Mouse (Mus musculus) limb, embryonic 14.5 days (tissue): ENCODE measurements at regions not wholly inside any gene's neighbourhood (a gene's known extent, or its start where the extent isn't known, plus 50 kb on each side); places are given as distances from the start of the nearest gene placed in this dataset.
A peak's percentile ranks its signal among the peaks of the same experiment; 100 is the strongest.

Source experiments
- ATAC-seq: fragments of 200-750 bp; cut with Nextera tagmentation; 2 replicates; pipeline ENCODE4 v1.8.0; 2017; ENCODE audit warnings: low read depth, moderate number of reproducible peaks, moderate TSS enrichment; ENCODE audit not compliant: low FRiP score
- DNase-seq: peaks from one replicate; pipeline ENCODE4 v3.0.0-alpha.2; 2015; ENCODE audit warnings: low spot score
- H3K27ac ChIP-seq: fragments of 300-500 bp; sonication (generic); replicated peaks from 2 replicates; pipeline ENCODE4 v1.5.1; 2014; ENCODE audit warnings: low read depth, mild to moderate bottlenecking, low read length, moderate library complexity, mixed read lengths
- H3K27me3 ChIP-seq: fragments of 300-500 bp; sonication (generic); 2 replicates; pipeline ENCODE4 v1.6.1; 2014; ENCODE audit warnings: low read length, mixed read lengths; ENCODE audit not compliant: control insufficient read depth, insufficient read depth
- H3K36me3 ChIP-seq: fragments of 300-500 bp; sonication (generic); 2 replicates; pipeline ENCODE4 v1.6.1; 2014; ENCODE audit warnings: mild to moderate bottlenecking, low read length, moderate library complexity, mixed read lengths; ENCODE audit not compliant: control insufficient read depth, insufficient read depth
- H3K4me1 ChIP-seq: fragments of 300-500 bp; sonication (generic); 2 replicates; pipeline ENCODE4 v1.6.1; 2014; ENCODE audit warnings: antibody characterized with exemption, low read length, mixed read lengths; ENCODE audit not compliant: control insufficient read depth, insufficient read depth
- H3K4me2 ChIP-seq: fragments of 300-500 bp; sonication (generic); replicated peaks from 2 replicates; pipeline ENCODE4 v1.6.1; 2014; ENCODE audit warnings: low read depth, mild to moderate bottlenecking, low read length, moderate library complexity; ENCODE audit not compliant: severe bottlenecking
- H3K4me3 ChIP-seq: fragments of 300-500 bp; sonication (generic); replicated peaks from 2 replicates; pipeline ENCODE4 v1.5.1; 2014; ENCODE audit warnings: low read length
- H3K9ac ChIP-seq: fragments of 300-500 bp; sonication (generic); 2 replicates; pipeline ENCODE4 v1.6.1; 2014; ENCODE audit warnings: mild to moderate bottlenecking, low read depth, low read length, moderate library complexity; ENCODE audit not compliant: severe bottlenecking
- H3K9me3 ChIP-seq: fragments of 300-500 bp; sonication (generic); 2 replicates; pipeline ENCODE4 v1.6.1; 2016; ENCODE audit warnings: low read length; ENCODE audit not compliant: control insufficient read depth
- POLR2A ChIP-seq: fragments of 200-500 bp; IDR thresholded peaks from 2 replicates; pipeline ENCODE4 v1.8.0; 2012; ENCODE audit warnings: inconsistent platforms, mild to moderate bottlenecking, moderate library complexity, borderline replicate concordance; ENCODE audit not compliant: insufficient read depth, insufficient read length; ENCODE audit errors: extremely low read depth
- whole genome bisulfite sequencing: fragments of 180-500 bp; shearing (Covaris S2); extraction: QIAGEN DNeasy Blood & Tissue Kit; methylation state at CpG from one replicate; pipeline ENCODE4 v1.1.7; 2014; 5-methylcytosine and 5-hydroxymethylcytosine counted together

DNA sequence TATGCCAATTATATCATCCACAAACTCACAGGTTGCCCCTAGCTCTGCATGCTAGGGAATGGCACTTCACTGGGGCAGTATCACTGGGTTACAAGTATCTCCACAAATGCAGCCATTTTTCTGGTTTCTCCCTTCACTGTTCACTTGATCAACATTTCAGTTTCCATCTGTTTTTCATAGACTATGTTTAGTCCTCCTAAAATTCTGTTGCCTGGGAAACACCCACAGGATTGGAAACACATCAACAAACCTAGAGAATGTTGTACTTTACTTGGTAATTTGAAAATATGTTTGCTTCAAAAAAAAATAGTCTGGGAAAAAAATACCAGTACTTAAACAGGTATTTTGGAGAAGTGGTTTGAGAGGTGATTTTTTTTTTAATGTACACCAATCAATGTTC, 318.9 kb downstream of the Dthd1 start:
- Histone ChIP-seq H3K27me3 (no peaks in the 10 kb centered on the region), H3K4me3 (no peak overlapping the region), H3K4me1 (no peaks in the 10 kb centered on the region), H3K36me3 (no peaks in the 10 kb centered on the region), H3K9ac (no peak overlapping the region), H3K27ac (no peak overlapping the region; the same call in 1 of the 2 replicates), H3K4me2 (no peak overlapping the region), H3K9me3 (no peaks in the 10 kb centered on the region)
- no peak for ATAC-seq
- TF ChIP-seq POLR2A = no peak
- peak; percentile 19 for DNase-seq

DNA sequence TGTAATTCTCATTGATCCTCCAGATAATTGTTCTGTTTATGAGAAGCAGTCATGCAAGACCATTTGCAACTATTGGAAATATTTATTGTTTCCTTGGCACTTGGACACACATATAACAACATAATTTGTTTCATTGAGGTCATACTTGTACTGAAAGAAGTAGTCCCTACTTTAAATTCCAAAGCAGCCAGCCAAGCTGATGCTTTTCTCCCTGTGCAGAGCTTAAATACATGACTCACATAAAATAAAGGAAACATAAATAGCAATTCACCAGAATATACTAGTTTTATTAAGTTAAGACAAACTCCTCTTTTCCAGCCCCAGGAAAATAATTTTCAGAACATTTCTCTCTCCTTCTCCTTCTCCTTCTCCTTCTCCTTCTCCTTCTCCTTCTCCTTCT, 324.3 kb downstream of the Dthd1 start:
- Histone ChIP-seq H3K36me3 (no peaks in the 10 kb centered on the region), H3K4me3 (no peak overlapping the region), H3K27ac (no peak overlapping the region), H3K9ac (no peak overlapping the region), H3K4me1 (no peaks in the 10 kb centered on the region), H3K9me3 (no peaks in the 10 kb centered on the region), H3K27me3 (no peaks in the 10 kb centered on the region), H3K4me2 (no peak overlapping the region)
- DNase-seq (no peak), ATAC-seq (no peak)
- TF ChIP-seq POLR2A = no peak

DNA sequence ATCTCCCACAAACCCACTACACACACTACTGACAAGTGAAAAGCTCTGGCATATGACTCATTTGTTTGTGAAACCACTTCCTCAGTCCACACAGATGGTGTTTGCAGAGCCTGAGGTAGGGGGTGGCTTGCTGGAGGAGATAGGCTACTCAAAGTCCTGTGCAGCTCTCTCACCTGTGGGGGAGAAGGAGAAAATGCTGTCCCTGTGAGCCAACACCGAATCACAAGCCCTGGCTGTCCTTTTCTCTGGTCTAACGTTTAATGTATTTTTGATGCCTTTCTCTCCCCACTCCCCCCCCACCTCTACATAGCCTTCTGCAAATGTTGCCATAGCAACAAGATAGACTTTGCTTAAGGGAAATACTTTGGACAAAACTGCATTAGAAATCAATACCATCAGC, 356.1 kb downstream of the Dthd1 start:
- no peaks in the 10 kb centered on the region for H3K36me3 ChIP-seq
- H3K9me3 ChIP-seq = no peaks in the 10 kb centered on the region
- no peak overlapping the region for H3K9ac ChIP-seq
- no peak for ATAC-seq
- no peaks in the 10 kb centered on the region for H3K4me1 ChIP-seq
- H3K27me3 ChIP-seq = no peaks in the 10 kb centered on the region
- 73% methylated on average over 2 of the region's 2 CpGs for WGBS
- no peak for DNase-seq
- no peak overlapping the region for H3K4me3 ChIP-seq
- no peak overlapping the region for H3K4me2 ChIP-seq
- TF ChIP-seq POLR2A = no peak
- no peak overlapping the region for H3K27ac ChIP-seq

DNA sequence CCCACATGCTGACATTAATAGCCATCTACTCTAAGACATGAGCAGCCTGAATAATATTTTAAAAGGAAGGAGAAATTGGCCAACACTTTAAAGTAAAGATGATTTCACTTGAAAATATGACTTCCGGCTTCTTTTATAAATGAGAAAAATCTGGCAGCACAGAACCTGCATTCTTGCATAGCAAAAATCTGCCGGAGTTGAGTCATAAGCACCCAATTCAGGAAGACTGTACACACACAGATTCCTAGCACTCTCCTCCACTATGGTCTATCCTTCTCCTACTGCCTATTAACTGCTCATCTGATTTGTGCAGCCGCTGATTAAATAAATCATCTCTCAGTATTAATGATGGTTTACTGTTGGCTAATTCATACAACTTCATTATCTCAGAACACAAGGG, 356.9 kb downstream of the Dthd1 start:
- no peak for DNase-seq
- Histone ChIP-seq H3K27me3 (no peaks in the 10 kb centered on the region), H3K27ac (no peak overlapping the region), H3K4me3 (no peak overlapping the region), H3K9me3 (no peaks in the 10 kb centered on the region), H3K4me2 (no peak overlapping the region), H3K4me1 (no peaks in the 10 kb centered on the region), H3K36me3 (no peaks in the 10 kb centered on the region), H3K9ac (no peak overlapping the region)
- 80% methylated on average over 3 of the region's 3 CpGs for WGBS
- ATAC-seq = no peak
- no peak for TF ChIP-seq POLR2A

DNA sequence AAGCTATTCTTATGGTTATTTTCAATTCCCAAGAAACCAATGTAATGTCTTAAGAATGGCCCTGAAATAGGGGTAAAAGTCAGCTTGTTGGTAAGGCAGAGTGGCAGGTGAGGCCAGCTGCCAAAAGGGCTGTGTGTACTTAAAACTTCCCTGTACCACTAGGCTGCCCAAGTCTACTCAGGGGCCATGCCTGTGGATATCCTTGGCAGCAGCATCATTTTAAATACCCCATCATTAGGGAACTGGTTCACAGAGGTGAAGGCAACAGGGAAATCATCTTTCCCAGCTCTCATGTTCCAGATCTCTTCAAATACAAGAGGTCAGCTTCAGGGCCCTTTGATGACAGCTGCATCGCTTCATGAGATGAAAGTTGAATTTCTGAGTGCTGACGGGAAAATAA, 399.8 kb downstream of the Dthd1 start:
- ATAC-seq (no peak), DNase-seq (no peak)
- WGBS = 64% methylated on average over 2 of the region's 2 CpGs
- no peak overlapping the region for H3K9ac ChIP-seq
- TF ChIP-seq POLR2A = no peak
- no peak overlapping the region for H3K27ac ChIP-seq
- H3K27me3 ChIP-seq = no peaks in the 10 kb centered on the region
- H3K4me2 ChIP-seq = no peak overlapping the region
- no peaks in the 10 kb centered on the region for H3K36me3 ChIP-seq
- H3K4me3 ChIP-seq = no peak overlapping the region
- no peaks in the 10 kb centered on the region for H3K4me1 ChIP-seq
- H3K9me3 ChIP-seq = no peaks in the 10 kb centered on the region

DNA sequence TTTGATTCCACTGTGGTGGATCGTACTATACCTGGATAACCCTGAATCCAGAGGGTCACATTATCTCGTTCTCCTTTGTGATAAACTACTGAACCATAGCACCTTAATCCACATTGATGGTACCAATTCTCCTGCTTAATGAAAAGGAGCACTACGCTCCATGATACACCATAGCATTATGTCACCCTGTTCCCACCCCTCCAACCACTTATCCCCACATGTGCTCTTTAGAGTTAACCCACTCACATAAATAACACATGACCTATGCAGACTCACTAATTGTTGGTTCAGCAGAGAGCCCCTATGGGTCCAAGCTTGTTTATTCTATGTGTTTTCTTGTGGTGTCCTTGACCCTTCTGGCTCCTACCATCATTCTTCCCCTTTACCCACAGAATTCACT, 405.8 kb downstream of the Dthd1 start:
- no peak overlapping the region for H3K27ac ChIP-seq
- no peak for ATAC-seq
- no peak for TF ChIP-seq POLR2A
- DNase-seq = no peak
- H3K9ac ChIP-seq = no peak overlapping the region
- no peak overlapping the region for H3K4me3 ChIP-seq
- H3K9me3 ChIP-seq = no peaks in the 10 kb centered on the region
- no peaks in the 10 kb centered on the region for H3K36me3 ChIP-seq
- no peaks in the 10 kb centered on the region for H3K4me1 ChIP-seq
- H3K27me3 ChIP-seq = no peaks in the 10 kb centered on the region
- WGBS = 89% methylated on average over 3 of the region's 3 CpGs
- H3K4me2 ChIP-seq = no peak overlapping the region
